Mouse (Mus musculus) forebrain, embryonic 12.5 days (tissue): ENCODE measurements around the gene Bmp4. TPM values are rescaled to one million over a fixed set of nuclear protein-coding genes. Genes with fewer than 3 reads are reported as not detected.

Experiments used
- ATAC-seq: fragments of 200-750 bp; cut with Nextera tagmentation; 2 replicates; pipeline ENCODE4 v1.8.0; 2017; ENCODE audit warnings: moderate TSS enrichment; ENCODE audit not compliant: low FRiP score
- H3K27ac ChIP-seq: fragments of 300-500 bp; sonication (generic); 2 replicates; pipeline ENCODE4 v1.5.1; 2016; ENCODE audit warnings: mild to moderate bottlenecking
- H3K27me3 ChIP-seq: fragments of 300-500 bp; sonication (generic); 2 replicates; pipeline ENCODE4 v1.6.1; 2016; ENCODE audit warnings: mild to moderate bottlenecking
- H3K36me3 ChIP-seq: fragments of 300-500 bp; sonication (generic); replicated peaks from 2 replicates; pipeline ENCODE4 v1.6.1; 2016; ENCODE audit warnings: mild to moderate bottlenecking
- H3K4me1 ChIP-seq: fragments of 300-500 bp; sonication (generic); 2 replicates; pipeline ENCODE4 v1.6.1; 2016
- H3K4me2 ChIP-seq: fragments of 300-500 bp; sonication (generic); 2 replicates; pipeline ENCODE4 v1.6.1; 2016; ENCODE audit warnings: mild to moderate bottlenecking, moderate library complexity
- H3K4me3 ChIP-seq: fragments of 300-500 bp; sonication (generic); replicated peaks from 2 replicates; pipeline ENCODE4 v1.5.1; 2016; ENCODE audit warnings: mild to moderate bottlenecking
- H3K9ac ChIP-seq: fragments of 300-500 bp; sonication (generic); 2 replicates; pipeline ENCODE4 v1.6.1; 2016; ENCODE audit warnings: mild to moderate bottlenecking
- H3K9me3 ChIP-seq: fragments of 300-500 bp; sonication (generic); 2 replicates; pipeline ENCODE4 v1.6.1; 2016
- WGBS: fragments of 180-500 bp; shearing (Covaris S2); methylation state at CpG from one replicate; pipeline ENCODE4 v1.1.7; 2016; 5-methylcytosine and 5-hydroxymethylcytosine counted together
- polyA plus RNA-seq: library from polyadenylated mRNA; unstranded; fragments of >200 nt; fragmentation: Nextera tagmentation; extraction: Ambion mirVana; gene quantifications from 2 replicates; pipeline ENCODE4 v1.2.1, GENCODE M21; 2016

The Bmp4 gene
- polyA plus RNA-seq, 1 experiment from 2014 or later = 8.6 TPM

- Histone ChIP-seq H3K4me2 (no peak overlapping the region), H3K27ac (no peak overlapping the region), H3K27me3 (peaks cover 78% of the 10 kb centered on the region), H3K4me3 (no peak overlapping the region), H3K36me3 (no peaks in the 10 kb centered on the region), H3K9me3 (no peaks in the 10 kb centered on the region), H3K9ac (no peak overlapping the region), H3K4me1 (peaks cover 18% of the 10 kb centered on the region)
- ATAC-seq = no peak
- WGBS = 27% methylated on average over 6 of the region's 6 CpGs
These were observed 9.0 kb downstream of the Bmp4 start for GRCm38 (mm10) chr14:46381457-46381856.

DNA sequence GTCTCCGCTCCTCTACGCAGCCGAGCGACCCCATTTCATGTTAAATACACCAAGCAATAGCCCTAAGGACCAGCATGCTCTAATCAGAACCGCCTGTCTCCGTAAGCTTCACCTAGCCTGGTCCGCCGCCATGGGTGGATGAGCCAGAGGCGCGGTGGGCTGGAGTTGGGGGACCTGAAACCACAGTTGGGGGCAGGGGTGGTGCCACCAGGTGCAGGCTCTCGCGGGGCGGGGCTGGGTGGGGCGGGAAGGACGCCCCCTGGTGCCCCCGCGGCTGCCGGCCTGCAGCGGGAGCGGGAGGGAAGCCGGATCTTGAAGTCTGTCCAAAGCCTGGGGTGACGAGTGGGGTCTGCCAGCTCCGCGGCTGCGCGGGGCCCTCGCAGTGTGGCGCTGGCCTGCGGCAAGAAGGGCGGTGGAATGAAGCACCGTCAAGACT lies 10.2 kb downstream of the Bmp4 start:
- no peak overlapping the region for H3K27ac ChIP-seq
- WGBS = 3% methylated on average over 31 of the region's 31 CpGs
- no peaks in the 10 kb centered on the region for H3K36me3 ChIP-seq
- H3K4me2 ChIP-seq = peak overlapping the region; percentile 64
- peak overlapping the region; percentile 30; the same call in 1 of the 2 replicates for H3K9ac ChIP-seq
- peak overlapping the region; percentile 34 for H3K4me3 ChIP-seq
- peaks cover 8% of the 10 kb centered on the region for H3K4me1 ChIP-seq
- ATAC-seq = 0 out of 2 replicates have a peak, but pooled peaks have one; percentile 20
- H3K27me3 ChIP-seq = peaks cover 67% of the 10 kb centered on the region
- no peaks in the 10 kb centered on the region for H3K9me3 ChIP-seq

GRCm38 (mm10) chr14:46379285-46379684 lies 11.2 kb downstream of the Bmp4 start, which contains the start of gene Gm15217:
Gm15217 (plus strand) TSS chr14:46379414.
- Histone ChIP-seq H3K4me1 (peaks cover 7% of the 10 kb centered on the region), H3K36me3 (no peaks in the 10 kb centered on the region), H3K9me3 (no peaks in the 10 kb centered on the region), H3K27me3 (peaks cover 58% of the 10 kb centered on the region), H3K27ac (no peak within 1 kb of the TSS), H3K4me3 (peak within 1 kb of the TSS; percentile 34), H3K4me2 (peak within 1 kb of the TSS; percentile 64), H3K9ac (0 out of 2 replicates have a peak within 1 kb of the TSS, but pooled peaks have one; percentile 30)
- WGBS = 83% methylated on average over 12 of the region's 12 CpGs
- ATAC-seq = no peak

GRCm38 (mm10) chr14:46375796-46376195 lies 14.7 kb downstream of the Bmp4 start:
- 84% methylated on average over 5 of the region's 5 CpGs for WGBS
- Histone ChIP-seq H3K4me2 (no peak overlapping the region), H3K36me3 (no peaks in the 10 kb centered on the region), H3K27me3 (peaks cover 26% of the 10 kb centered on the region), H3K27ac (no peak overlapping the region), H3K9ac (no peak overlapping the region), H3K4me3 (no peak overlapping the region), H3K4me1 (peaks cover 7% of the 10 kb centered on the region), H3K9me3 (no peaks in the 10 kb centered on the region)
- no peak for ATAC-seq

DNA sequence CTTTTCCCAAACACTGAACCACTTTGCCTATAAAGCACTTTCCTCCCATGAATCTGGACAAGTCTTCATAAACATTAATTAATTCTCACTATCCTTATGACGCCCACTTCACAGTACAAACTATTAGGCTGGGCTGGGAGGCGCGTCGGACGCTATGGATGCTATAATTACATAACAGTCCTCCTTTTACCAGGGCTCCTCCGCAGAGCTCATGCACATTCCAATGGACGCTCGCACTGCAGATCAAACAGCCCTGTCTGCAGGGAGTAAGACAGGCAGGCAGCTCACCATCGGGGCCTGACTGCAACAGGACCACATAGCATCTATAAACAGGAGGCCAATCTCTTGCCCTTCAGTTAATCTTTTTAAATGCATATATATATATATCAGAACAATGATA lies 18.0 kb downstream of the Bmp4 start:
- H3K4me1 ChIP-seq = no peaks in the 10 kb centered on the region
- no peak overlapping the region for H3K27ac ChIP-seq
- no peak overlapping the region for H3K4me3 ChIP-seq
- 49% methylated on average over 9 of the region's 9 CpGs for WGBS
- H3K9ac ChIP-seq = no peak overlapping the region
- no peaks in the 10 kb centered on the region for H3K9me3 ChIP-seq
- H3K36me3 ChIP-seq = no peaks in the 10 kb centered on the region
- no peaks in the 10 kb centered on the region for H3K27me3 ChIP-seq
- no peak overlapping the region for H3K4me2 ChIP-seq
- ATAC-seq = no peak

DNA sequence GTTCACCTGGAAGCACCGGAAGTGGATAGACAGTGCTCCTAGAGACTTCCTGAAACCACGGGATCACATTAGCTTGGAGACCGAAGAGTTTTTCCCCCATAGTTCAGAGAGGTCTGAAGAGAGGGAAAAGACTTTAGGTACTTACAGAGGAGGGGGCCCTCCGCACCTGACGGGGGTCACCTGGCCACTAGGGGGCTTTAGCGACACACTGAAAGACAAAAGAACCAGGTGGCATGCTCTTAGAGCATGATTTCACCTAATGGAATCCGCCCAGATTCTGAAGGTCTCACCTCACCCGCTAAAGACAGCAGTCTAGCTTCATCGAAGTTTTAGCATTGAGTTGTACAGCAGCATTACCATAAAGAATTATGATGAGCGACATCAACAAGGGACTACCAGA lies 27.3 kb downstream of the Bmp4 start:
- Histone ChIP-seq H3K4me3 (no peak overlapping the region), H3K9ac (no peak overlapping the region), H3K4me1 (no peaks in the 10 kb centered on the region), H3K27ac (no peak overlapping the region), H3K36me3 (no peaks in the 10 kb centered on the region), H3K4me2 (no peak overlapping the region), H3K27me3 (no peaks in the 10 kb centered on the region), H3K9me3 (no peaks in the 10 kb centered on the region)
- 41% methylated on average over 10 of the region's 10 CpGs for WGBS
- ATAC-seq = no peak

- Histone ChIP-seq H3K4me2 (no peak overlapping the region), H3K4me3 (no peak overlapping the region), H3K9ac (no peak overlapping the region), H3K36me3 (no peaks in the 10 kb centered on the region), H3K9me3 (no peaks in the 10 kb centered on the region), H3K4me1 (no peaks in the 10 kb centered on the region), H3K27ac (no peak overlapping the region), H3K27me3 (no peaks in the 10 kb centered on the region)
- WGBS = 87% methylated on average over 8 of the region's 8 CpGs
- ATAC-seq = no peak
These were observed 32.8 kb downstream of the Bmp4 start for GRCm38 (mm10) chr14:46357696-46358095.

DNA sequence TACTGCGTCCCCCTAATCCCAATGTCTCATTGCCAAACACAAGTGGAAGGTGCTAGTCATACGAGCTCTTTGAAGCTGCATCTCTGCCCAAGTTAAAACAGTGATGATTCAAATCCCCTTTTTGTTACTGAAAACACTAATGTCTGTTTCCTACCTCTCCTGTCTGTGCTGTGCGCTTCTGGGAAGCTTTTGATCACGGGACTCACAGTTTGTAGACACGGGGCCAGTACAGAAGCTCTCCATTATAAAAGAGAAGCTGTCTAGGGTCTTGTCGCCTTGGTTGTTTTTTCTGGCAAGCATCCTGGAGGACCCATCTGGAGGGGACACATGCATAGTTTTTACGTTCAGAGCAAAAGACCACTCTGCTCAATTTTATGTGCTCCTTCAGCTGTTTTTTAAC lies 33.2 kb downstream of the Bmp4 start:
- Histone ChIP-seq H3K36me3 (no peaks in the 10 kb centered on the region), H3K9me3 (no peaks in the 10 kb centered on the region), H3K4me1 (no peaks in the 10 kb centered on the region), H3K4me2 (no peak overlapping the region), H3K27me3 (no peaks in the 10 kb centered on the region), H3K27ac (no peak overlapping the region), H3K9ac (no peak overlapping the region), H3K4me3 (no peak overlapping the region)
- no peak for ATAC-seq
- 87% methylated on average over 7 of the region's 7 CpGs for WGBS

DNA sequence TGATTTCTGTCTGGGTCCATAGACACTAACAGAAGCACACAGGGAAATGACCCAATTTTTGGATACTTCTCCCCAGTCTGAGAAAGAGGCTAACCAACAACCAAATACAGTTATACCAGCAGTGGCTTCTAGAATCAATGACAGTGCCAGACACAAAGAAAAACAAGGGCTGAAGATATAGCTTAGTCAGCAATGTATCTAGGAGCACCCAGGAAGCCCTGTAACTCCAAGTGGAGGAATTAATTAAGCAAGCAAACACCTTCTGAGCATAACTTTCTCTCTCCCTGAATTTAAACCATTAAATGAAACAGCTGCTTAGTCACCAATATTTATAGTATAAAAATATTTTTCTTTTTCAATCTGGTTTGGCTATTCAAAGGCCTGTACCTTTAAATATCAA lies 45.7 kb downstream of the Bmp4 start:
- ATAC-seq = no peak
- H3K4me2 ChIP-seq = no peak overlapping the region
- no peaks in the 10 kb centered on the region for H3K4me1 ChIP-seq
- no peak overlapping the region for H3K27ac ChIP-seq
- H3K36me3 ChIP-seq = no peaks in the 10 kb centered on the region
- no peaks in the 10 kb centered on the region for H3K27me3 ChIP-seq
- no peaks in the 10 kb centered on the region for H3K9me3 ChIP-seq
- no peak overlapping the region for H3K9ac ChIP-seq
- H3K4me3 ChIP-seq = no peak overlapping the region

GRCm38 (mm10) chr14:46338801-46339200 lies 51.7 kb downstream of the Bmp4 start:
- Histone ChIP-seq H3K27me3 (no peaks in the 10 kb centered on the region), H3K4me3 (no peak overlapping the region), H3K9me3 (no peaks in the 10 kb centered on the region), H3K4me1 (no peaks in the 10 kb centered on the region), H3K36me3 (no peaks in the 10 kb centered on the region), H3K9ac (no peak overlapping the region), H3K27ac (no peak overlapping the region), H3K4me2 (no peak overlapping the region)
- 83% methylated on average over 11 of the region's 11 CpGs for WGBS
- no peak for ATAC-seq

Other genes with a start within 250 kb of the Bmp4 start
- gene Gm15217, start 11.3 kb downstream of the Bmp4 start, polyA plus RNA-seq = not detected in 2 replicates